Mouse (Mus musculus) erythroblast, embryonic 14.5 days (primary cell): ENCODE measurements around the gene Fgfr2.

Source experiments
- GATA1 ChIP-seq: IDR thresholded peaks from 2 replicates; pipeline ENCODE4 v1.6.1; 2012; ENCODE audit warnings: low read length, inconsistent platforms, mixed read lengths
- TAL1 ChIP-seq: IDR thresholded peaks from 3 replicates; pipeline ENCODE4 v1.6.1; 2012; ENCODE audit warnings: low read length, inconsistent platforms, mixed read lengths

- TF ChIP-seq TAL1 (no peak), GATA1 (no peak)
Observed at GRCm38 (mm10) chr7:132264763-132265162, 858.4 kb downstream of the Fgfr2 start.
